Mouse (Mus musculus): Measurements from ENCODE around the gene Chrna4. TPM values are rescaled to one million over a fixed set of nuclear protein-coding genes. Genes with fewer than 3 reads are reported as not detected.

Chrna4 gene
- polyA plus RNA-seq, 1 experiment from 2014 or later: 0.51 TPM

DNA sequence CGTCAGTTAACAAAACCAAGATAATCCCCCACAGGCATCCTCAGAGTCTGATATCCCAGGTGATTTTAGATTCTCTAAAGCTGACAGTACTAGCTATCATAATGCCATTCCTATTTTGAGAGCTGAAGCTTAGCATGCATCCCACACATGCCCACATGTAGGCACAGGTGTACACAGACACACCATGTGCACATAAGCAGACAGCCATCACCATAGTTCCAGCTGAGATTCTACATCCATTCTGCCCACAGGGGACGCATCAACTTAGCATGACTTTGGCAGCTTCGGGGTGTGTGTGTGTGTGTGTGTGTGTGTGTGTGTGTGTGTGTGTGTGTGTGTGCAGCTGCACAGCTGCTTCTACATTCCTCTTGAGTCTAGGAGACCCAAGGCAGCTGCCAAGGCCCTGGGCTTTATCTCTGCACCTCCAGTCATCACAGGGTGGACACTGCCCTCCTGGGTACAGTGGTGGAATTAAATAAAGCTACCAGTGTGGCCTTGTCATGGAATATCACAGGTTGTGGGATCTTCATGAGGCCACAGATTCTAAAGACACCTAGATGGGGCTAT lies 54.9 kb downstream of the Chrna4 start:
- H3K27me3 ChIP-seq (replicated peaks; ENCODE audit: control insufficient read depth, insufficient read depth, low read length): no peaks in the 10 kb centered on the region
- no peaks in the 10 kb centered on the region for H3K36me3 ChIP-seq (ENCODE audit: control insufficient read depth, insufficient read depth, low read length)
- WGBS: 68% methylated on average over 3 of the region's 3 CpGs
- no peaks in the 10 kb centered on the region for H3K4me1 ChIP-seq (ENCODE audit: control insufficient read depth, insufficient read depth, low read length)
- no peak overlapping the region for H3K4me3 ChIP-seq (ENCODE audit: low read length)
- no peak overlapping the region for H3K27ac ChIP-seq (ENCODE audit: low read length)
- H3K9ac ChIP-seq (ENCODE audit: low read depth, low read length): no peak overlapping the region
- no peaks in the 10 kb centered on the region for H3K9me3 ChIP-seq (ENCODE audit: control insufficient read depth, low read length)
- ATAC-seq: no peak
- H3K4me2 ChIP-seq (ENCODE audit: low read depth, low read length): no peak overlapping the region

GRCm38 (mm10) chr2:180987432-180988030 lies 55.8 kb downstream of the Chrna4 start:
- no peaks in the 10 kb centered on the region for H3K27me3 ChIP-seq (replicated peaks; ENCODE audit: control insufficient read depth, insufficient read depth, low read length)
- no peak overlapping the region for H3K9ac ChIP-seq (ENCODE audit: low read depth, low read length)
- no peaks in the 10 kb centered on the region for H3K4me1 ChIP-seq (ENCODE audit: control insufficient read depth, insufficient read depth, low read length)
- no peaks in the 10 kb centered on the region for H3K9me3 ChIP-seq (ENCODE audit: control insufficient read depth, low read length)
- H3K36me3 ChIP-seq (ENCODE audit: control insufficient read depth, insufficient read depth, low read length): no peaks in the 10 kb centered on the region
- ATAC-seq: no peak
- H3K4me2 ChIP-seq (ENCODE audit: low read depth, low read length): no peak overlapping the region
- WGBS: 69% methylated on average over 5 of the region's 5 CpGs
- no peak overlapping the region for H3K4me3 ChIP-seq (ENCODE audit: low read length)
- H3K27ac ChIP-seq (ENCODE audit: low read length): no peak overlapping the region

- Histone ChIP-seq H3K9ac (ENCODE audit: low read depth, low read length) (no peak overlapping the region), H3K36me3 (ENCODE audit: control insufficient read depth, insufficient read depth, low read length) (0 out of 2 replicates have a peak, but pooled peaks cover 2% of the 10 kb centered on the region), H3K4me2 (ENCODE audit: low read depth, low read length) (no peak overlapping the region), H3K27me3 (replicated peaks; ENCODE audit: control insufficient read depth, insufficient read depth, low read length) (no peaks in the 10 kb centered on the region), H3K4me1 (ENCODE audit: control insufficient read depth, insufficient read depth, low read length) (no peaks in the 10 kb centered on the region), H3K9me3 (ENCODE audit: control insufficient read depth, low read length) (no peaks in the 10 kb centered on the region), H3K4me3 (ENCODE audit: low read length) (no peak overlapping the region), H3K27ac (ENCODE audit: low read length) (no peak overlapping the region)
- no peak for ATAC-seq
- WGBS: 73% methylated on average over 1 of the region's 1 CpGs
These were observed 56.3 kb downstream of the Chrna4 start for GRCm38 (mm10) chr2:180987001-180987400.

DNA sequence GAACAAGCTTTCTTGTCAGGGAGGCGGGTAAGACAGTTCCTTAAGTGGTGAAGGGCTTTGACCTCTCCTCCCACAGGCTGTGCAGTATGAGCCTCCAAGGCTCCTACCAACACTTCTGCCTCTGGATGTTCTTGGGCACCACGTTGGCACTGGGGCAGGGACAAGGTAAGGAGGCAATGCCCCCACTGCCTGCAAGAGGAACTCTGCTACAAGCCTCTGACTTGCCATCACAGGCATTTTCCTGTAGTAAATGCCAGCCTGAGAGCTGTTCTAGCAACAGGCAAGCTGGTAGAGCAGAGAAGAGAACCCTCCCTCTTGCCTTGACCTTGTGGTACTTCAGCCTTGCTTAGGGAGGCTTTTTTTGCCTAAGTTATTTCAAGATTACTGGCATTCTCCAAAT lies 56.9 kb downstream of the Chrna4 start, which contains the start of gene Col20a1:
TSS of gene Col20a1 (plus strand) at position 87 of the 400 bp plus-strand sequence.
- 59% methylated on average over 2 of the region's 2 CpGs for WGBS
- Histone ChIP-seq H3K27ac (ENCODE audit: low read length) (no peak within 1 kb of the TSS), H3K27me3 (replicated peaks; ENCODE audit: control insufficient read depth, insufficient read depth, low read length) (no peaks in the 10 kb centered on the region), H3K36me3 (ENCODE audit: control insufficient read depth, insufficient read depth, low read length) (0 out of 2 replicates have a peak, but pooled peaks cover 4% of the 10 kb centered on the region), H3K4me1 (ENCODE audit: control insufficient read depth, insufficient read depth, low read length) (no peaks in the 10 kb centered on the region), H3K9ac (ENCODE audit: low read depth, low read length) (no peak within 1 kb of the TSS), H3K4me3 (ENCODE audit: low read length) (no peak within 1 kb of the TSS), H3K9me3 (ENCODE audit: control insufficient read depth, low read length) (no peaks in the 10 kb centered on the region), H3K4me2 (ENCODE audit: low read depth, low read length) (no peak within 1 kb of the TSS)
- ATAC-seq: no peak

DNA sequence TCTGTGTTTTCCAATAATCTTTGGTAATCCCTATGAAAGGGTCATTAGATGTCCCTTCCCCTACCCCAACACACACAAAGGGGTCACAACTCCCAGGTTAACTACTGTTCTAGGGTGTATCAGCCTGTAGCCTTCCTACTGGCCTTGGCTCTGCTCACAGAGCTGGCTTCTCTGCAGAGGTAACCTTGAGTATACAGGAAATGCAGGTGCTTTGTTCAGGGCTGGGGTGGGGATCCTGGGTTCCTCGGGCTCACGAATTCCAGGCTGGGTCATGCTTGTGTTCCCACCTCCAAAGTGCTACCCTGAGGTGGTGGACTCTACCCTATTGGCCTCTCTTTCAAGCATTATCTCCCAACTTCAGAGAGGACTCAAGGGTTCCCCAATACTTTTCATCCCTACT lies 57.7 kb downstream of the Chrna4 start:
- Histone ChIP-seq H3K4me1 (ENCODE audit: control insufficient read depth, insufficient read depth, low read length) (no peaks in the 10 kb centered on the region), H3K36me3 (ENCODE audit: control insufficient read depth, insufficient read depth, low read length) (peaks cover 5% of the 10 kb centered on the region; the same call in 1 of the 2 replicates), H3K27ac (ENCODE audit: low read length) (no peak overlapping the region), H3K4me3 (ENCODE audit: low read length) (no peak overlapping the region), H3K9me3 (ENCODE audit: control insufficient read depth, low read length) (no peaks in the 10 kb centered on the region), H3K27me3 (replicated peaks; ENCODE audit: control insufficient read depth, insufficient read depth, low read length) (no peaks in the 10 kb centered on the region), H3K4me2 (ENCODE audit: low read depth, low read length) (no peak overlapping the region), H3K9ac (ENCODE audit: low read depth, low read length) (no peak overlapping the region)
- no peak for ATAC-seq
- WGBS: 49% methylated on average over 2 of the region's 2 CpGs

DNA sequence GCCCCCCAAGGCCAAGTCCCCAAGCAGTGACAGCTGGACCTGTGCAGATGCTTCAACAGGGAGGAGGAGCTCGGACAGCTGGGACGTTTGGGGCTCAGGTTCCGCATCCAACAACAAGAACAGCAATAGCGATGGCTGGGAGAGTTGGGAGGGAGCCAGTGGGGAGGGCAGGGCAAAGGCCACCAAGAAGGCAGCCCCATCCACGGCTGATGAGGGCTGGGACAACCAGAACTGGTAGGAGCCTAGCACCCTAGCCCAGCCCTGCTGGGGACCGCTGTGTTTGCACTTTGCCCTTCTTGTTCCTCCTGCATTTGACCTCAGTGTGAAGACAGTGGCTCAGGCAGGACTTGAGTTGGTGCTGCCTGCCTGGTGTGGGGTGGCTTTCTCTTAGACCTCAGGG lies 62.2 kb downstream of the Chrna4 start:
- Histone ChIP-seq H3K27ac (ENCODE audit: low read length) (no peak overlapping the region), H3K4me1 (ENCODE audit: control insufficient read depth, insufficient read depth, low read length) (no peaks in the 10 kb centered on the region), H3K9me3 (ENCODE audit: control insufficient read depth, low read length) (no peaks in the 10 kb centered on the region), H3K27me3 (replicated peaks; ENCODE audit: control insufficient read depth, insufficient read depth, low read length) (no peaks in the 10 kb centered on the region), H3K4me2 (ENCODE audit: low read depth, low read length) (no peak overlapping the region), H3K4me3 (ENCODE audit: low read length) (no peak overlapping the region), H3K36me3 (ENCODE audit: control insufficient read depth, insufficient read depth, low read length) (peaks cover 35% of the 10 kb centered on the region), H3K9ac (ENCODE audit: low read depth, low read length) (no peak overlapping the region)
- no peak for ATAC-seq
- 82% methylated on average over 6 of the region's 6 CpGs for WGBS

Other genes starting within 250 kb of the Chrna4 start
- 9.2 and 9.8 TPM in 2 replicates for gene Ythdf1, start 122.6 kb downstream of the Chrna4 start, polyA plus RNA-seq (2015; fragmentation: Nextera tagmentation; extraction: Ambion mirVana)
- 0.09 TPM in 1 of 2 replicates, not detected in the other for gene Birc7, start 114.5 kb downstream of the Chrna4 start, polyA plus RNA-seq (2015; fragmentation: Nextera tagmentation; extraction: Ambion mirVana)
- gene Nkain4, start 88.8 kb downstream of the Chrna4 start, polyA plus RNA-seq (2015; fragmentation: Nextera tagmentation; extraction: Ambion mirVana): 29.9 and 32.5 TPM in 2 replicates
- 74.2 and 82.4 TPM in 2 replicates for gene Arfgap1, start 76.3 kb downstream of the Chrna4 start, polyA plus RNA-seq (2015; fragmentation: Nextera tagmentation; extraction: Ambion mirVana)
- gene Col20a1, start 57.0 kb downstream of the Chrna4 start, polyA plus RNA-seq (2015; fragmentation: Nextera tagmentation; extraction: Ambion mirVana): 0.27 and 0.61 TPM in 2 replicates
- gene Kcnq2, start 91.8 kb upstream of the Chrna4 start, polyA plus RNA-seq (2015; fragmentation: Nextera tagmentation; extraction: Ambion mirVana): 0.75 and 1.0 TPM in 2 replicates
- gene Eef1a2, start 113.5 kb upstream of the Chrna4 start, polyA plus RNA-seq (2015; fragmentation: Nextera tagmentation; extraction: Ambion mirVana): 0.06 TPM in 2 replicates
- gene Ppdpf, start 143.7 kb upstream of the Chrna4 start, polyA plus RNA-seq (2015; fragmentation: Nextera tagmentation; extraction: Ambion mirVana): 275 and 287 TPM in 2 replicates
- 0.45 and 0.70 TPM in 2 replicates for gene Ptk6, start 159.2 kb upstream of the Chrna4 start, polyA plus RNA-seq (2015; fragmentation: Nextera tagmentation; extraction: Ambion mirVana)
- gene Srms, start 169.6 kb upstream of the Chrna4 start, polyA plus RNA-seq (2015; fragmentation: Nextera tagmentation; extraction: Ambion mirVana): 0.10 and 0.20 TPM in 2 replicates
- 0.18 TPM in 1 of 2 replicates, not detected in the other for gene Fndc11, start 176.5 kb upstream of the Chrna4 start, polyA plus RNA-seq (2015; fragmentation: Nextera tagmentation; extraction: Ambion mirVana)
- 2.2 and 3.7 TPM in 2 replicates for gene Helz2, start 198.5 kb upstream of the Chrna4 start, polyA plus RNA-seq (2015; fragmentation: Nextera tagmentation; extraction: Ambion mirVana)
- 11.7 and 12.9 TPM in 2 replicates for gene Gmeb2, start 244.5 kb upstream of the Chrna4 start, polyA plus RNA-seq (2015; fragmentation: Nextera tagmentation; extraction: Ambion mirVana)